Mouse (Mus musculus): ENCODE results near the gene Slc25a29. TPM values are rescaled to one million over a fixed set of nuclear protein-coding genes. Genes with fewer than 3 reads are reported as not detected.
"Not testable (repeated sequence)": the region's sequence is repeated elsewhere in the genome, so short reads cannot be mapped to it uniquely, and the experiment has no call there.

The Slc25a29 gene
- total RNA-seq (2021) = 1 to 10 TPM; 8.7 to 9.6 TPM
- long read RNA-seq, experiment 1, transcript Slc25a29-201 (4 exons, 1,976 nt) = major isoform, 19 of 21 reads
- long read RNA-seq, experiment 1, partial matches to known transcripts = 2 of 21 reads
- long read RNA-seq, experiment 1, other reads (novel, unspliced or antisense) = 0 of 21 reads
- long read RNA-seq, experiment 2, transcript Slc25a29-201 (4 exons, 1,976 nt) = major isoform, 33 of 36 reads
- long read RNA-seq, experiment 2, partial matches to known transcripts = 1 of 36 reads
- long read RNA-seq, experiment 2, other reads (novel, unspliced or antisense) = 2 of 36 reads

- peak; percentile 92 to 93 for DNase-seq (ENCODE audit: low spot score in 2 of 2)
Measured at GRCm38 (mm10) chr12:108835840-108836409, at the start of gene Slc25a29, which contains the start of gene Slc25a47. Slc25a29 (minus strand) TSS chr12:108835883. Slc25a47 (plus strand) TSS chr12:108836046.

- no peak for DNase-seq (ENCODE audit: low spot score in 2 of 2)
Measured at GRCm38 (mm10) chr12:108882776-108883175, 47.1 kb upstream of the Slc25a29 start.

- DNase-seq (ENCODE audit: low spot score in 2 of 2) = no peak
Measured at GRCm38 (mm10) chr12:108881192-108881591, 45.5 kb upstream of the Slc25a29 start.

- DNase-seq (ENCODE audit: low spot score in 2 of 2) = no peak
Measured at GRCm38 (mm10) chr12:108880606-108881005, 44.9 kb upstream of the Slc25a29 start.

GRCm38 (mm10) chr12:108879138-108879537, 43.5 kb upstream of the Slc25a29 start:
- DNase-seq (ENCODE audit: low spot score in 2 of 2) = no peak

- no peak for DNase-seq (ENCODE audit: low spot score in 2 of 2)
Measured at GRCm38 (mm10) chr12:108873122-108873521, 37.4 kb upstream of the Slc25a29 start.

GRCm38 (mm10) chr12:108869575-108869974, 33.9 kb upstream of the Slc25a29 start:
- no peak for DNase-seq (ENCODE audit: low spot score in 2 of 2)

GRCm38 (mm10) chr12:108865007-108865494, 29.4 kb upstream of the Slc25a29 start:
- DNase-seq (ENCODE audit: low spot score in 2 of 2) = no peak

GRCm38 (mm10) chr12:108858486-108858885, 22.8 kb upstream of the Slc25a29 start:
- no peak for DNase-seq (ENCODE audit: low spot score in 2 of 2)

- no peak for DNase-seq (ENCODE audit: low spot score in 2 of 2)
Measured at GRCm38 (mm10) chr12:108857589-108858184, 22.0 kb upstream of the Slc25a29 start.

- no peak for DNase-seq (ENCODE audit: low spot score in 2 of 2)
Measured at GRCm38 (mm10) chr12:108857109-108857508, 21.4 kb upstream of the Slc25a29 start.

- no peak for DNase-seq (ENCODE audit: low spot score in 2 of 2)
Measured at GRCm38 (mm10) chr12:108856186-108856585, 20.5 kb upstream of the Slc25a29 start.

- DNase-seq (ENCODE audit: low spot score in 2 of 2) = no peak
Measured at GRCm38 (mm10) chr12:108855081-108855480, 19.4 kb upstream of the Slc25a29 start.

- no peak for DNase-seq (ENCODE audit: low spot score in 2 of 2)
Measured at GRCm38 (mm10) chr12:108852822-108853221, 17.1 kb upstream of the Slc25a29 start.

- DNase-seq (ENCODE audit: low spot score in 2 of 2) = no peak
Measured at GRCm38 (mm10) chr12:108850886-108851285, 15.2 kb upstream of the Slc25a29 start.

GRCm38 (mm10) chr12:108850129-108850528, 14.4 kb upstream of the Slc25a29 start:
- DNase-seq (ENCODE audit: low spot score in 2 of 2) = no peak

GRCm38 (mm10) chr12:108849488-108850022, 13.9 kb upstream of the Slc25a29 start:
- no peak for DNase-seq (ENCODE audit: low spot score in 2 of 2)

- not testable (repeated sequence) for DNase-seq (ENCODE audit: low spot score in 2 of 2)
Measured at GRCm38 (mm10) chr12:108848033-108848432, 12.3 kb upstream of the Slc25a29 start.

GRCm38 (mm10) chr12:108842663-108843062, 7.0 kb upstream of the Slc25a29 start:
- no peak for DNase-seq (ENCODE audit: low spot score in 2 of 2)

GRCm38 (mm10) chr12:108841181-108841580, 5.5 kb upstream of the Slc25a29 start:
- no peak for DNase-seq (ENCODE audit: low spot score in 2 of 2)

- DNase-seq (ENCODE audit: low spot score in 2 of 2) = no peak
Measured at GRCm38 (mm10) chr12:108836722-108837121, 1.0 kb upstream of the Slc25a29 start.

Data from adrenal gland, postnatal 4 days (tissue).